Mouse (Mus musculus): ENCODE results near the gene Palld.

DNA sequence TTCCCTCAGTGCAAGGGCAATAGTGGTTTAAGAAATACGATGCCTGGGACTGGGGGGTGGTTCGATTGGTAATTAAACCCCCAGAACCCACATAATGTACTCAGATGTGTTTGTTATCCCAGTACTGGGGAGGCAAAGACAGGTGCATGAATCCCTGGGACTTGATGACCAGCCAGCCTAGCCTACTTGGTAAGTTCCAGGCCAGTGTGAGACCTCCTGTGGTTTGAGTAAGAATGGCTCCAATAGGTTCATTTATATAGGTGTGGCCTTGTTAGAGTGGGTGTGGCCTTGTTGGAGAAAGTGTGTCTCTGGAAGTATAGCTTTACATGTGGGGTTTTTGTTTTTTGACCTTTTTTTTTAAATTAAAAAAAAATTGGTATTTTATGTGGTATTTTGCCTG lies 297.6 kb downstream of the Palld start:
- no peak for TF ChIP-seq TAL1 (IDR thresholded peaks at IDR 0.05; ENCODE audit: low read length)
- no peak for TF ChIP-seq GATA1 (IDR thresholded peaks at IDR 0.05; ENCODE audit: low read length)
